Mouse (Mus musculus): ENCODE results near the gene Sox5.

GRCm38 (mm10) chr6:144513761-144514160, 268.0 kb downstream of the Sox5 start:
- TF ChIP-seq CTCF (IDR thresholded peaks at IDR 0.05; ENCODE audit: borderline replicate concordance, insufficient read depth, low read length), result no peak
- TF ChIP-seq POLR2A (IDR thresholded peaks at IDR 0.05; ENCODE audit: low read depth, low read length), result no peak

Data from embryonic fibroblast, embryonic 13.5 days (primary cell).